Mouse (Mus musculus) myocyte (in vitro differentiated cells): Measurements from ENCODE around the gene Sf1. TPM values are rescaled to one million over a fixed set of nuclear protein-coding genes. Genes with fewer than 3 reads are reported as not detected.

Experiments
- H3K27me3 ChIP-seq: one replicate; pipeline ENCODE4 v1.6.1; 2011; ENCODE audit not compliant: control insufficient read depth, insufficient read depth, insufficient read length
- H3K36me3 ChIP-seq: one replicate; pipeline ENCODE4 v1.6.1; 2011; ENCODE audit not compliant: control insufficient read depth, insufficient read depth
- H3K4me2 ChIP-seq: one replicate; pipeline ENCODE4 v1.6.1; 2011; ENCODE audit warnings: low read depth, control low read depth
- H3K4me3 ChIP-seq: one replicate; pipeline ENCODE4 v1.5.1; 2011; ENCODE audit warnings: mild to moderate bottlenecking, control low read depth, moderate library complexity
- H3K79me2 ChIP-seq: one replicate; pipeline ENCODE4 v1.6.1; 2011; ENCODE audit not compliant: control insufficient read depth, insufficient read depth
- H3ac ChIP-seq: one replicate; pipeline ENCODE4 v1.6.1; 2011; ENCODE audit not compliant: control insufficient read depth, insufficient read length
- CEBPB ChIP-seq: IDR thresholded peaks from 2 replicates; pipeline ENCODE4 v1.6.1; 2011; ENCODE audit warnings: mild to moderate bottlenecking, moderate library complexity; ENCODE audit not compliant: poor library complexity, insufficient read depth, severe bottlenecking
- E2F4 ChIP-seq: IDR thresholded peaks from one replicate; pipeline ENCODE4 v1.6.1; 2011; ENCODE audit warnings: mild to moderate bottlenecking, control low read depth, moderate library complexity; ENCODE audit not compliant: insufficient read depth
- MAX ChIP-seq: IDR thresholded peaks from one replicate; pipeline ENCODE4 v1.6.1; 2011; ENCODE audit warnings: low read depth, mild to moderate bottlenecking, control low read depth
- MYOD1 ChIP-seq, 3 experiments: IDR thresholded peaks; one replicate each; pipeline ENCODE4 v1.6.1; 2011; ENCODE audit warnings: control low read depth in 2 of 3, low read depth in 2 of 3, mild to moderate bottlenecking in 2 of 3, moderate library complexity in 1 of 3; ENCODE audit not compliant: insufficient read length in 2 of 3, control insufficient read depth in 1 of 3
- MYOG ChIP-seq, 3 experiments: IDR thresholded peaks; one replicate each; pipeline ENCODE4 v1.6.1; 2011; ENCODE audit warnings: control low read depth in 2 of 3, low read depth in 2 of 3, mild to moderate bottlenecking in 2 of 3; ENCODE audit not compliant: insufficient read length in 2 of 3, control insufficient read depth in 1 of 3, insufficient read depth in 1 of 3
- POLR2A ChIP-seq: IDR thresholded peaks from one replicate; pipeline ENCODE4 v1.6.1; 2011; ENCODE audit warnings: low read depth, mild to moderate bottlenecking, control low read depth, moderate library complexity; ENCODE audit not compliant: insufficient read length
- POLR2AphosphoS2 ChIP-seq: IDR thresholded peaks from one replicate; pipeline ENCODE4 v1.6.1; 2011; ENCODE audit warnings: low read depth, control low read depth; ENCODE audit not compliant: insufficient read length
- REST ChIP-seq: IDR thresholded peaks from one replicate; pipeline ENCODE4 v1.6.1; 2011; ENCODE audit warnings: mild to moderate bottlenecking, control low read depth, moderate library complexity; ENCODE audit not compliant: insufficient read depth, insufficient read length
- SRF ChIP-seq: IDR thresholded peaks from one replicate; pipeline ENCODE4 v1.6.1; 2011; ENCODE audit warnings: low read depth; ENCODE audit not compliant: control insufficient read depth, insufficient read length
- TCF12 ChIP-seq: IDR thresholded peaks from one replicate; pipeline ENCODE4 v1.6.1; 2011; ENCODE audit warnings: mild to moderate bottlenecking, control low read depth; ENCODE audit not compliant: poor library complexity, insufficient read depth, severe bottlenecking
- TCF3 ChIP-seq: IDR thresholded peaks from one replicate; pipeline ENCODE4 v1.6.1; 2011; ENCODE audit warnings: low read depth, control low read depth; ENCODE audit not compliant: insufficient read length
- USF1 ChIP-seq: IDR thresholded peaks from one replicate; pipeline ENCODE4 v1.6.1; 2011; ENCODE audit warnings: low read depth, mild to moderate bottlenecking, control low read depth, moderate library complexity
- polyA plus RNA-seq: library from polyadenylated mRNA; unstranded; fragments of >200 nt; fragmentation: generic; extraction: Trizol; gene quantifications from one replicate; pipeline ENCODE4 v1.2.1, GENCODE M21; 2012; ENCODE audit warnings: missing spikeins

Gene Sf1
- polyA plus RNA-seq, 1 experiment = 131 TPM

DNA sequence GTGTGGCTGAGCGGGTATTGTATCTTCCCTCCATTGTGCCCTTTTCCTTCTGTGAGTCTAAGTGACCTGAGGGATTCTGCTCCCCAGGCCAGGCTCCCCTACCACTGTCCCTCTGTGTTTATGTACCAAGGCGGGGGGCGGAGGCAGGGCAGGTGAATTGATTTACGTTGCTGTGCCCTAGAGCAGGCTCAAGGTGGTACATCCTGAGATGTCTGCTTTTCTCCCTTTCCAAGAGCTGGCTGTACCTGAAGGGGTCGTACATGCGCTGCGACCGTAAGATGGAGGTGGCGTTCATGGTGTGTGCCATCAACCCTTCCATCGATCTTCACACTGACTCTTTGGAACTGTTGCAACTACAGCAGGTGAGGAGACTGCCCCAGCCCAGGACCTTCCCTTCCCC is 26.6 kb upstream of the Sf1 start:
- no peak for TF ChIP-seq MAX
- Histone ChIP-seq H3K79me2 (peaks cover 16% of the 10 kb centered on the region), H3K4me3 (peak overlapping the region; percentile 82)

DNA sequence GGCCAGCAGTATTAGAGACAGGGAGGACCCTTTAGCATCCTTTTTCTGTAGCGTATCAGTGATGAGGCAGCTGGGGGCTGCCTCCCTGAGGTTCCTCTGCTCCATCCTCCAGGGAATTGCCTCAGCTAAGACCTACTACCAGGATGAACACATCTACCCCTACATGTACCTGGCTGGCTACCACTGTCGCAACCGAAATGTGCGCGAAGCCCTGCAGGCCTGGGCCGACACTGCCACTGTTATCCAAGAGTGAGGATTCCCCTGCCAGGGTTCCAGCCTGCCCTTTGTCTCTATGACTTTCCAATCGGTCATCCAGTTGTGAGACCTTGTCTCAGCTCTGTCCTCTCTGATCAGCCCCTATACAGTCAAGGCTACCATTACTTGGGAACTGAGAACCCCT is 25.3 kb upstream of the Sf1 start:
- H3K79me2 ChIP-seq = peaks cover 16% of the 10 kb centered on the region
- no peak overlapping the region for H3ac ChIP-seq
- no peaks in the 10 kb centered on the region for H3K27me3 ChIP-seq
- H3K4me3 ChIP-seq = no peak overlapping the region
- no peak overlapping the region for H3K4me2 ChIP-seq
- TF ChIP-seq POLR2A = no peak
- no peak for TF ChIP-seq POLR2AphosphoS2
- no peak for TF ChIP-seq TCF12
- TF ChIP-seq USF1 = no peak
- TF ChIP-seq SRF = no peak
- TF ChIP-seq TCF3 = no peak
- TF ChIP-seq MAX = no peak
- TF ChIP-seq REST = no peak
- no peak for TF ChIP-seq CEBPB
- H3K36me3 ChIP-seq = peaks cover 22% of the 10 kb centered on the region

More for the DNA sequence above, 26.6 kb upstream of the Sf1 start:
- Histone ChIP-seq H3ac (no peak overlapping the region), H3K36me3 (peaks cover 22% of the 10 kb centered on the region), H3K4me2 (peak overlapping the region; percentile 89), H3K27me3 (no peaks in the 10 kb centered on the region)

DNA sequence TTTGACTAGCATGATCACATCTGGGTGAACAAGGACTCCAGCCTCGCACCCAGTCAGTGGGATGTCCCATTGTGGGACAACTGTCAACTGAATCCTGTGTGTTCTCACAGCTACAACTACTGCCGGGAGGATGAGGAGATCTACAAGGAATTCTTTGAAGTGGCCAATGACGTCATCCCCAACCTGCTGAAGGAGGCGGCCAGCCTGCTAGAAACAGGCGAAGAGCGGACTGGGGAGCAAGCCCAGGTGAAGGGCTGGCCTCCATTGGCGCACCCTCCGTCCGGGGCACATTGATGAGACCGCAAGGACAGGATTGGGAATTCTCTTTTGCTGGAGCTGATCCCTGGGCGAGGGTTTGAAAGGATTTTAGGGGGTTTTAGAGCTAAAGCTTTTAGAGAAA is 24.8 kb upstream of the Sf1 start:
- TF ChIP-seq TCF3 = no peak
- TF ChIP-seq POLR2A = no peak
- TF ChIP-seq CEBPB = no peak
- TF ChIP-seq POLR2AphosphoS2 = no peak
- TF ChIP-seq E2F4 = no peak
- TF ChIP-seq USF1 = no peak
- no peak for TF ChIP-seq MAX
- TF ChIP-seq MYOD1 (IDR thresholded peaks at IDR 0.05; ENCODE audit: control insufficient read depth in 1 of 3, insufficient read length in 2 of 3, low read depth in 2 of 3) = no peak
- TF ChIP-seq MYOG (IDR thresholded peaks at IDR 0.05; ENCODE audit: control insufficient read depth in 1 of 3, insufficient read depth in 1 of 3, insufficient read length in 2 of 3, low read depth in 2 of 3) = no peak
- no peak for TF ChIP-seq TCF12
- TF ChIP-seq REST = no peak
- no peak for TF ChIP-seq SRF
- peaks cover 22% of the 10 kb centered on the region for H3K36me3 ChIP-seq

DNA sequence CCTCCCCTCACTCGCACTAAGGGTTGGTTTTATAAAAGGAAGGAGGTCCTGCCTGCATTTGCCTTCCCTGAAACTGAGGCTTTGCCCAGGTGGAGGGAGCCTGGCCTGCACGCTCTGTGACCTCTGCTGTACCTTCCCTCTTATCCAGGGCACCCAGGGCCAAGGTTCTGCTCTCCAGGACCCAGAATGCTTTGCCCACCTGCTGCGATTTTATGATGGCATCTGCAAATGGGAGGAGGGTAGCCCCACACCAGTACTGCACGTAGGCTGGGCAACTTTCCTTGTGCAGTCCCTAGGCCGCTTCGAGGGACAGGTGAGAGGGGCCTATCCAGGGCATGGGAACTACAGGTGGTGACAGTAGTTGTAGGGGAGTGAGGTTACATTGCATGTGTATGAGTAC is 24.3 kb upstream of the Sf1 start:
- TF ChIP-seq SRF (no peak), POLR2AphosphoS2 (no peak), USF1 (no peak)
- Histone ChIP-seq H3K27me3 (no peaks in the 10 kb centered on the region), H3K4me3 (no peak overlapping the region), H3K36me3 (peaks cover 22% of the 10 kb centered on the region), H3K4me2 (no peak overlapping the region), H3K79me2 (peaks cover 16% of the 10 kb centered on the region), H3ac (no peak overlapping the region)

More for the DNA sequence above, 24.8 kb upstream of the Sf1 start:
- Histone ChIP-seq H3K4me3 (no peak overlapping the region), H3K79me2 (peaks cover 16% of the 10 kb centered on the region), H3K4me2 (no peak overlapping the region), H3K27me3 (no peaks in the 10 kb centered on the region), H3ac (no peak overlapping the region)

DNA sequence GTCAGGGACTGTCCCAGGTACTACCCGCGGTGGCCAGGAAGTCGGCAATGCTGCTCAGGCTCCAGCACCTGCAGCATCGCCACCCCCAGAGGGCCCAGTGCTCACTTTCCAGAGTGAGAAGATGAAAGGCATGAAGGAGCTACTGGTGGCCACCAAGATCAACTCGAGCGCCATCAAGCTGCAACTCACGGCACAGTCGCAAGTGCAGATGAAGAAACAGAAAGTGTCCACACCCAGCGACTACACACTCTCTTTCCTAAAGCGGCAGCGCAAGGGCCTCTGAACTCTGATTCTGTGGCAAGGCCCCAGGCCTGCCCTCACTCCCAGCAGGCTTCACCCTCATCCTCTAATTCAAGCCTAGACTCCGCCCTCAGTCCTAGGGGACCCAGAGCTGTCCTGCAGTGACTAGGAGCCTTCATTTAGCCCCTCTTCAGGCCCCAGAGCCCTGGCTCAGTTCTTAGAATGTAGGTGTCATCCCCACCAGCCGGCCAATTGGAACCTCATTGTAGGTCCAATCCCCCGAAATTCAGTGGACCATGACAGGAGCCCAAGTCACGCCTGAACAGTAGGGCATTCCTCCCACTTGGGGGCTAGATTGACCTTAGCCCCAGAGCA is 23.5 kb upstream of the Sf1 start:
- H3K4me2 ChIP-seq = no peak overlapping the region
- H3K79me2 ChIP-seq = peaks cover 16% of the 10 kb centered on the region

More for the DNA sequence above, 23.5 kb upstream of the Sf1 start:
- Histone ChIP-seq H3K36me3 (peaks cover 22% of the 10 kb centered on the region), H3K4me3 (no peak overlapping the region), H3K27me3 (no peaks in the 10 kb centered on the region), H3ac (no peak overlapping the region)
- TF ChIP-seq CEBPB = no peak
- TF ChIP-seq MYOG (IDR thresholded peaks at IDR 0.05; ENCODE audit: control insufficient read depth in 1 of 3, insufficient read depth in 1 of 3, insufficient read length in 2 of 3, low read depth in 2 of 3) = no peak
- TF ChIP-seq MAX = no peak
- no peak for TF ChIP-seq SRF
- TF ChIP-seq E2F4 = no peak
- TF ChIP-seq POLR2AphosphoS2 = no peak
- TF ChIP-seq TCF12 = no peak
- TF ChIP-seq TCF3 = no peak
- TF ChIP-seq POLR2A = no peak
- no peak for TF ChIP-seq USF1
- TF ChIP-seq REST = no peak
- TF ChIP-seq MYOD1 (IDR thresholded peaks at IDR 0.05; ENCODE audit: control insufficient read depth in 1 of 3, insufficient read length in 2 of 3, low read depth in 2 of 3) = no peak
